In the genomic region with DNA sequence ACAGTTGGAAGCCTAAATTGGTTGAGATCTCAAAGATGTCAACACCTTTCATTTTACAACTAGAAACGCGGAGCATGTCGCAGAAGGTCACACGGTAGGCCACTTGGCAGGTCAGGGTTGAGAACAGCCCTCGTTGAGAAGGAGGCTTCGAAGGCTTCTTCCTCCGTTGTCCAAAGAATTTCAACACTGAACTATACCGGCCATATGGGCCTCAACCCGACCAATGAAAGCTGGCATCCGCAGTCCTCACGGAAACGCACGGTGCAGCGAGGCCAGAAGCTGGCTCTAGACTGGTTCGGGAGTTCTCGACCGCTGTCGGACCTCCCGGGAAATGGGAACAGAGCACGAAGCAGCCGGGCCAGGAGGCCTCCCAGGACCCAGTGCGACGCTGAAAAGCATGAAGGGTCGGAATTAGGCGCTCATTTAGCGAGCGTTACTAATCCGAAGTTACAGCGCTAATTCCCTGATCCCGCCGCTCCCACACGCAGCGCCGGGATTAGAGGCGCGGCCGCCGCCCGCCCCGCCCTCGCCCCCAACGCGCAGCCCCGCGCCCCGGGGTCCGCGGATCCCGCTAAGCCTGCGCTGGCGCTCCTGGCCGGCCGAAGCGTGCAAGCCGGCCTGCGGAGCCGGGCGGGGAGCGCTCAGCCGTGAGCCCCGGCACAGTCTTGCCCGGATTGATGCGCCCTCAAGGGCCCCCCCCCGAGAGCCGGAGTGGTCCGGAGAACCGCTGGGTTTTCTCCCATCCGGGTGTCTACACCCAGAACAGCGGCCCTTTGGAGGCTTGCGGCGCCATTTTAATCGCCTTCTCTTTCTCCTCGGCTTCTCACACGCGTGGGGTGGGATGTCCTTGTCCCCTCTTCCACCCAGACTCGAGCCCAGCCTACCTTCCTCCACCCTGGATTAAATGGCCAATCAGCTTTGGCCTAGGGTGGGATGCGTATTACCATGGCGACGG, we compare ENCODE assay signal across 9 mouse cellular contexts. TPM values are rescaled to one million over a fixed set of nuclear protein-coding genes. Genes with fewer than 3 reads are reported as not detected.
DNase-seq lines count a peak whose midpoint lies in the region; ATAC-seq and TF ChIP-seq lines count a peak whose summit lies in the region.
"Had no signal": no experiment of that assay in that cellular context is flagged by ENCODE, and none has a peak within 500 bp of the region (broad histone marks: within the 10 kb centered on the region; RNA-seq: fewer than 3 reads in every experiment).

No protein-coding gene starts in this region.

- peak; percentile 24 for ATAC-seq in forebrain, embryonic 16.5 days
- peak; percentile 5 for ATAC-seq in midbrain, embryonic 14.5 days (ENCODE audit: low FRiP score, low TSS enrichment)
- ATAC-seq in megakaryocyte-erythroid progenitor cell, adult 5-6 weeks (replicated peaks; ENCODE audit: low FRiP score, low TSS enrichment, poor library complexity, severe bottlenecking), result no peak

- H3K36me3 ChIP-seq in forebrain, embryonic 16.5 days (ENCODE audit: control insufficient read depth, insufficient read depth), result no peaks in the 10 kb centered on the region; the same call in 1 of the 2 replicates
- H3K36me3 ChIP-seq in midbrain, embryonic 14.5 days (ENCODE audit: control insufficient read depth, insufficient read depth, low read length), result peaks cover 21% of the 10 kb centered on the region
- H3K36me3 ChIP-seq: liver, embryonic 15.5 days had no signal

- H3K9me3 ChIP-seq in forebrain, embryonic 16.5 days (ENCODE audit: control insufficient read depth, low read length), result no peaks in the 10 kb centered on the region
- no peaks in the 10 kb centered on the region for H3K9me3 ChIP-seq in midbrain, embryonic 14.5 days (ENCODE audit: control insufficient read depth, low read length)
- H3K9me3 ChIP-seq: liver, embryonic 15.5 days had no signal

- WGBS in forebrain, embryonic 16.5 days, result 1% methylated on average over 70 of the region's 79 CpGs
- WGBS in midbrain, embryonic 14.5 days, result 1% methylated on average over 79 of the region's 79 CpGs

- peak in 1 of 2 experiments; percentile 34 for DNase-seq in left cerebral cortex, adult 2 months (ENCODE audit: extremely low spot score in 1 of 2, low spot score in 2 of 2)
- DNase-seq in left cerebral cortex, adult 18-20 months (ENCODE audit: low spot score in 2 of 2), result no peak
- DNase-seq in cerebellum, postnatal 10 days, result peak; percentile 64 to 70
- peak; percentile 76 for DNase-seq in midbrain, embryonic 14.5 days
- DNase-seq in MN1 (ENCODE audit: low spot score), result no peak
- no peak for DNase-seq in urinary bladder, postnatal 10 days (ENCODE audit: low spot score)

- peak overlapping the region; percentile 88 for H3K4me3 ChIP-seq in left cerebral cortex, adult 2 months
- peak overlapping the region; percentile 97 for H3K4me3 ChIP-seq in forebrain, embryonic 16.5 days (replicated peaks; ENCODE audit: low read length)
- peak overlapping the region; percentile 82 for H3K4me3 ChIP-seq in midbrain, embryonic 14.5 days (replicated peaks; ENCODE audit: low read depth, low read length)
- H3K4me3 ChIP-seq: liver, embryonic 15.5 days had no signal

- H3K4me1 ChIP-seq in forebrain, embryonic 16.5 days (replicated peaks; ENCODE audit: control insufficient read depth, insufficient read depth, low read length), result peaks cover 62% of the 10 kb centered on the region
- H3K4me1 ChIP-seq in midbrain, embryonic 14.5 days (ENCODE audit: control insufficient read depth, insufficient read depth, low read length), result peaks cover 55% of the 10 kb centered on the region

- peak overlapping the region; percentile 86 for H3K27ac ChIP-seq in left cerebral cortex, adult 2 months
- peak overlapping the region; percentile 93 for H3K27ac ChIP-seq in forebrain, embryonic 16.5 days (ENCODE audit: low read length)
- H3K27ac ChIP-seq in midbrain, embryonic 14.5 days (replicated peaks; ENCODE audit: low read depth, low read length), result peak overlapping the region; percentile 94
- H3K27ac ChIP-seq: liver, embryonic 15.5 days had no signal

- peak overlapping the region; percentile 99 for H3K4me2 ChIP-seq in forebrain, embryonic 16.5 days (ENCODE audit: low read length)
- H3K4me2 ChIP-seq in midbrain, embryonic 14.5 days (ENCODE audit: low read length), result peak overlapping the region; percentile 73
- H3K4me2 ChIP-seq: liver, embryonic 15.5 days had no signal

- intact Hi-C loops in left cerebral cortex, adult 2 months (cut with DNase I), result no loop called here

- H3K9ac ChIP-seq in forebrain, embryonic 16.5 days (replicated peaks; ENCODE audit: low read depth, low read length), result peak overlapping the region; percentile 100
- H3K9ac ChIP-seq in midbrain, embryonic 14.5 days (replicated peaks; ENCODE audit: low read length), result peak overlapping the region; percentile 98
- H3K9ac ChIP-seq: liver, embryonic 15.5 days had no signal

- no peaks in the 10 kb centered on the region for H3K27me3 ChIP-seq in forebrain, embryonic 16.5 days (replicated peaks; ENCODE audit: control insufficient read depth, insufficient read depth, low read length)
- H3K27me3 ChIP-seq in midbrain, embryonic 14.5 days (ENCODE audit: control insufficient read depth, insufficient read depth, low read length), result peaks cover 14% of the 10 kb centered on the region; the same call in 1 of the 2 replicates

- no peak for TF ChIP-seq CTCF in left cerebral cortex, adult 2 months (IDR thresholded peaks at IDR 0.05)

RNA-seq across cellular contexts. Expression of gene Polg, which starts 42.4 kb away (rescaled TPM):
- 100 to 1,000 TPM in 1 of 2 experiments, 10 to 100 TPM in 1; 86.7 to 100 TPM for total RNA-seq in left cerebral cortex, adult 2 months (2021)
- 100 to 1,000 TPM in 1 of 2 experiments, 10 to 100 TPM in 1; 92.3 to 115 TPM for total RNA-seq in left cerebral cortex, adult 18-20 months (2021)
- polyA plus RNA-seq in forebrain, embryonic 16.5 days (2015; fragmentation: Nextera tagmentation; extraction: Ambion mirVana), result 29.5 and 34.6 TPM in 2 replicates
- 20.2 and 24.7 TPM in 2 replicates for polyA plus RNA-seq in midbrain, embryonic 14.5 days (2014; fragmentation: Nextera tagmentation; extraction: Ambion mirVana)
- total RNA-seq in megakaryocyte-erythroid progenitor cell, adult 5-6 weeks (2014; fragmentation: Nextera tagmentation), result 41.8 and 77.5 TPM in 2 replicates
- 40.8 and 90.7 TPM in 2 replicates for total RNA-seq in megakaryocyte-erythroid progenitor cell, adult 5-6 weeks (2017)

Comparison
In these comparisons a context has a peak if more than half of its experiments do, and no peak if none do; other contexts are left out.
1. DNase-seq: peak in cerebellum, postnatal 10 days (2 of 2) and midbrain, embryonic 14.5 days (single experiment); none in left cerebral cortex, adult 18-20 months (0 of 2), MN1 (single experiment) and urinary bladder, postnatal 10 days (single experiment).
2. Peak in every context shown above with its lines, with median percentiles within 50 percentile points of each other: H3K27ac ChIP-seq and H3K4me3 ChIP-seq.